Mouse (Mus musculus) C2C12 (cell line): ENCODE results near the gene Stk11. TPM values are rescaled to one million over a fixed set of nuclear protein-coding genes. Genes with fewer than 3 reads are reported as not detected.

Experiments used
- H3K27me3 ChIP-seq: one replicate; pipeline ENCODE4 v1.6.1; 2011; ENCODE audit not compliant: control insufficient read depth, insufficient read depth, insufficient read length
- H3K36me3 ChIP-seq: one replicate; pipeline ENCODE4 v1.6.1; 2011; ENCODE audit not compliant: control insufficient read depth, insufficient read depth
- H3K4me3 ChIP-seq: one replicate; pipeline ENCODE4 v1.5.1; 2011; ENCODE audit warnings: mild to moderate bottlenecking, control low read depth; ENCODE audit not compliant: poor library complexity, insufficient read depth, severe bottlenecking
- H3K79me2 ChIP-seq: one replicate; pipeline ENCODE4 v1.6.1; 2011; ENCODE audit not compliant: control insufficient read depth, insufficient read depth
- H3K79me3 ChIP-seq: one replicate; pipeline ENCODE4 v1.6.1; 2011; ENCODE audit warnings: low read depth, control low read depth
- H3ac ChIP-seq: one replicate; pipeline ENCODE3; 2011; ENCODE audit warnings: low read depth; ENCODE audit not compliant: control insufficient read depth, insufficient read length
- CEBPB ChIP-seq: IDR thresholded peaks from one replicate; pipeline ENCODE4 v1.6.1; 2011; ENCODE audit warnings: low read depth, mild to moderate bottlenecking, control low read depth, moderate library complexity
- CTCF ChIP-seq: IDR thresholded peaks from one replicate; pipeline ENCODE4 v1.5.1; 2011; ENCODE audit not compliant: control insufficient read depth, insufficient read depth, insufficient read length
- FOSL1 ChIP-seq: IDR thresholded peaks from one replicate; pipeline ENCODE4 v1.8.0; 2011; ENCODE audit warnings: mild to moderate bottlenecking, low read length; ENCODE audit not compliant: poor library complexity, insufficient read depth, severe bottlenecking
- MAX ChIP-seq: IDR thresholded peaks from one replicate; pipeline ENCODE4 v1.6.1; 2011; ENCODE audit warnings: mild to moderate bottlenecking, control low read depth
- MYOD1 ChIP-seq: IDR thresholded peaks from one replicate; pipeline ENCODE4 v1.6.1; 2011; ENCODE audit warnings: low read depth; ENCODE audit not compliant: control insufficient read depth, insufficient read length
- MYOG ChIP-seq: IDR thresholded peaks from one replicate; pipeline ENCODE4 v1.6.1; 2011; ENCODE audit not compliant: control insufficient read depth, insufficient read length; ENCODE audit errors: extremely low read depth
- USF1 ChIP-seq: IDR thresholded peaks from one replicate; pipeline ENCODE4 v1.6.1; 2011; ENCODE audit warnings: low read depth, mild to moderate bottlenecking, control low read depth, moderate library complexity
- polyA plus RNA-seq: library from polyadenylated mRNA; unstranded; fragments of >200 nt; fragmentation: generic; extraction: Trizol; gene quantifications from one replicate; pipeline ENCODE4 v1.2.1, GENCODE M21; 2012; ENCODE audit warnings: missing spikeins

Gene Stk11
- polyA plus RNA-seq, 1 experiment = 106 TPM

DNA sequence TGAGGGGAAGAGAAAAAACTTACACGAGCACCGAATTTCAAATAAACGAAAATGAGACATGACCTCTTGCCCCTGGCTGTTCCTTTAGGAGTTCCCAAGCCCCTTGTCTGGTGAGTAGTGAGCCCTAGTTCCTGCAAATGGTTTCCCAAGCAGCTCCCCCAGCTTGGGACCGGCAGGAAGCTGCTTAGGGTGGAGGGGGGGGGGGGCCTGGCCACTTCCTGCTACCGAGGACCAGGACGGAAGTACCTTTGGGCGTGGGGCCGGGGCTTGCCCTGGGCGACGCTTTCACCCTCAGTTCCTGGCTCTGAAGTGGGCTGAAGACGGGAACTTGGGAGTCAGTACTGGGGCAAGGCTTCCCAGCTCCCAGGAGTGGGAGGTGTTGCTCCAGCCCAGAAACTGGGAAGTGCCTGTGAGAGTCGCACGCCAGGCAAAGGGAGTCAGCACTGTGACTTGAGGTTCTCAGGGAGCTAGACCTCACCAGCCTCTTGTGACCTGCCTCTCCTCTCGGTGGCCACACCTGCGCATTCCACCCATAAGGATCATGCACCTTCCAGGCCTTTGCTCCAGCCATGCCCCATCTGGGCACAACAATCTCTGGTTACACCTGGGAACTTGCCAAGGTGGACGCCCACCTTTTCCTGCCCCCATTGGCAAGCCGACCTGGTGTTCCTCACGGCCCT lies 42.8 kb downstream of the Stk11 start:
- Histone ChIP-seq H3K79me2 (peaks cover 41% of the 10 kb centered on the region), H3K36me3 (peaks cover 51% of the 10 kb centered on the region)

DNA sequence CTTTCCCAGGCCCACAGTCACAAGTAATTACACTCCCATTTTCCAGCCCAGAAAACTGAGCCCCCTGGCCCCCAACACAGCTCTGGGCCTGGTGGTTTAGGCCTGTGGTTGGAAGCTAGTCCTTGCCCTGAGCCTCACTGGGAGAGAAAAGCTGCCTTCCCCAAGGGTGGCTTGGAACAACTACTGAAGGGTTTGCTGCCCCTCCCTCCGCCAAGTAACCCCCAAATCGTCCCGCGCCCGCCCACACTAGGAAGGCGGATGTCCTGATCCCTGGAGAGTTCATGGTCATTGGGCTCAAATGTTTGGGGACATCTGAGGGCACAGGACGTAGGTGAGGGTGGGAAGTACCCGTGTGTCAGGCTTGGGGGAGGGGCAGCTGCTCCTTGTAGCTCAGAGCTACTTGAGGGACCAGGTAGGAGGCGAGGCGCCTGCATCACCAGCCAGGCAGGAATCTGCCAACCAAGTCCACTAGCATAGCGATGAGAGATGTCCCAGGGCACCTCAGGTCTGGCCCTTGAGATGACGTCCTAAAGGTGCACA lies 43.5 kb downstream of the Stk11 start:
- H3K36me3 ChIP-seq = peaks cover 45% of the 10 kb centered on the region

More for the DNA sequence above, 42.8 kb downstream of the Stk11 start:
- H3ac ChIP-seq = no peak overlapping the region
- peaks cover 29% of the 10 kb centered on the region for H3K79me3 ChIP-seq
- H3K4me3 ChIP-seq = peak overlapping the region; percentile 21
- no peak for TF ChIP-seq MAX
- no peak for TF ChIP-seq CEBPB
- TF ChIP-seq MYOD1 = no peak
- no peak for TF ChIP-seq CTCF
- no peak for TF ChIP-seq MYOG
- no peak for TF ChIP-seq USF1
- TF ChIP-seq FOSL1 = no peak
- no peaks in the 10 kb centered on the region for H3K27me3 ChIP-seq

DNA sequence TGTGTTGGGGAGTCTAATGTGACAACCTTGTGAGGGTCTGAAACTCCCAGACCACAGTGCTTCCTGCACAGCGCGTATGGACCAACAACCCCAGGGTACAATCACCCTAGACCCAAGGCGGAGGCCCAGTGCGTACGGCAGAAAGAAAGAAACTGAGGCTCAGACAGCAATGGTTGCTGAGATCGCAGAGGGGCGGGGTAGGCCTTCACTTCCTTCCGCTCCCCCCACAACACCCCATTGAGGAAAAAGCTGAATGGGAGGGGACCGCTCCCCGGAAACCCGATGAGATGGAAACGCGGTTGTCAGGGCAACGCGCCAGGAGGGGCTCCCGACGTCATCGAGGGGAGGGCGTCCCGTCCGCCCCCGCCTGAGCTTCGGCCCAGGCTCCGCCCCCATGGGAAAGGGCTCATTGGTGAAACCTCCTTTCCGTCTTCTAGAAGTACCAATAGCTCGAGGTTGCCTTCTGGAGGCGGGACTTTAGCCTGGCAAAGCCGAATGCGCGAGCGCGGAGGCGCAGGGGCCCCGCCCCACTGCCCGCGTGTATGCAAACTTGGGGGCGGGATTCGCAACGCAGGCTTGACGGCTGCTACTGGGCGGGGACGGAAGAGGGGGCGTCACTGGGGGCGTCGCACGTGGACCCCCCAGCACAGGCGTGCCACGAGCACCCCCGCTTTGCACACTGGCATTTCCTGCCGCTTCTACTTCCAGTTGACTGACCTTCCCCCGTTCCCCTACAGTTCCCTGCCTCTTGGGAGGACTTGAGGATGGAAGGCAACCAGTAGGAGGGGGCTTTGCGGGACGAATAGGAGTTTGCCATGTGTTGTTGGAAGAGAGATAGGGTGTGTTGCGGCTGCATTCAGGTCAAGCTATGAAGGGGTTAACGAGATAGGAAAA lies 44.2 kb downstream of the Stk11 start:
- TF ChIP-seq FOSL1 = no peak
- no peak for TF ChIP-seq USF1
- peak; percentile 71 for TF ChIP-seq MAX
- peaks cover 15% of the 10 kb centered on the region for H3K79me3 ChIP-seq

More for the DNA sequence above, 43.5 kb downstream of the Stk11 start:
- TF ChIP-seq MYOD1 = no peak
- TF ChIP-seq CTCF = no peak
- no peak for TF ChIP-seq USF1
- TF ChIP-seq CEBPB = no peak
- no peak for TF ChIP-seq MAX
- no peak for TF ChIP-seq MYOG
- TF ChIP-seq FOSL1 = no peak
- H3K27me3 ChIP-seq = no peaks in the 10 kb centered on the region
- peak overlapping the region; percentile 43 for H3ac ChIP-seq
- H3K79me2 ChIP-seq = peaks cover 35% of the 10 kb centered on the region
- H3K4me3 ChIP-seq = peak overlapping the region; percentile 27
- peaks cover 23% of the 10 kb centered on the region for H3K79me3 ChIP-seq

GRCm38 (mm10) chr10:80160455-80161371 lies 45.1 kb downstream of the Stk11 start:
- no peaks in the 10 kb centered on the region for H3K27me3 ChIP-seq
- peak overlapping the region; percentile 54 for H3ac ChIP-seq
- peaks cover 18% of the 10 kb centered on the region for H3K79me2 ChIP-seq
- peaks cover 6% of the 10 kb centered on the region for H3K79me3 ChIP-seq
- H3K36me3 ChIP-seq = peaks cover 29% of the 10 kb centered on the region
- peak overlapping the region; percentile 29 for H3K4me3 ChIP-seq
- TF ChIP-seq MYOG (no peak), USF1 (no peak), CTCF (no peak), CEBPB (no peak), FOSL1 (no peak), MYOD1 (peak; percentile 37), MAX (no peak)

More for the DNA sequence above, 44.2 kb downstream of the Stk11 start:
- Histone ChIP-seq H3K4me3 (peak overlapping the region; percentile 29), H3K27me3 (no peaks in the 10 kb centered on the region), H3K36me3 (peaks cover 38% of the 10 kb centered on the region), H3ac (peak overlapping the region; percentile 43), H3K79me2 (peaks cover 28% of the 10 kb centered on the region)

GRCm38 (mm10) chr10:80161522-80162242 lies 46.1 kb downstream of the Stk11 start:
- Histone ChIP-seq H3K36me3 (peaks cover 19% of the 10 kb centered on the region), H3K4me3 (peak overlapping the region; percentile 29), H3K79me2 (peaks cover 9% of the 10 kb centered on the region), H3K27me3 (no peaks in the 10 kb centered on the region), H3ac (peak overlapping the region; percentile 19), H3K79me3 (no peaks in the 10 kb centered on the region)
- TF ChIP-seq MYOG (no peak), CTCF (no peak), FOSL1 (no peak), MAX (no peak), MYOD1 (peak; percentile 90), USF1 (no peak), CEBPB (peak; percentile 92)
